Mouse (Mus musculus): Measurements from ENCODE around the gene Nell1.
A peak's percentile ranks its signal among the peaks of the same experiment; 100 is the strongest.

The Nell1 gene

DNA sequence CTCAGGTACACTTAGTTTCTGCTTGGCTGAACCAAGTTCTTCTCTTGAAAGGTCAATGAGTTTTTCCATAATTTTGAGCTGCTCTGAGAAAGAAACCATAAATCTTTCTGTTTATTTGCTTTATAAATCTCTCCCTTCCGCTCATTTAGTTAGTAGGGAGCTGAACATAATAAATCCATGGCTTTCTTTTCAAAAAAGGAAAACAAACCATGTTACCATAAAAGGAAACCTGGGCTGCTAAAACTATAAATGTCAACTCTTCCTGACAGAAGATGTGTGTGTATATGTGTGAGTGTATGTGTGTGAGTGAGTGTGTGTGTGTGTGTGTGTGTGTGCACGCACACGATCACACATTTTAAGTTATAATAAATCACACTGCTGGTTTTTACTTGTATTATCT lies 320.8 kb downstream of the Nell1 start:
- DNase-seq (ENCODE audit: low read depth), result no peak

DNA sequence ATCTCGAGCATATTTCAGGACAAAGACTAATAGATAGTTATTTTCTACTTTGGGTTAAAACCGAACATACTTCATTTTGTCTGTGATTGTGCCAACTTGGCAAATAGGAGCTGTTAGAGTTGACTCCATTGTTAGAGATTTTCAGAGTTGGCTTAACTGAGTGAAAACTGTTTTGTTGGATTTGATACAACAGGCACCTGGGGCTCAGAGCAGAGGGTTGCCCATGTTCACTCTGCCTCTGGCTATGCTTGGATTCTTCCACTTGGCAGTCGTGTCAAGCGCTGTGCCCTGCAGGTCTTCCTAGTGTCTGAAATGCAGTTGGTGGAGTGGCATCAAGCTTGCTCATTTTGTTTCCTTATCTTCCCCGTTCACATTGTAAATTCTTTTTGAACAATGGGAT lies 363.6 kb downstream of the Nell1 start:
- no peak for DNase-seq (ENCODE audit: low read depth)

DNA sequence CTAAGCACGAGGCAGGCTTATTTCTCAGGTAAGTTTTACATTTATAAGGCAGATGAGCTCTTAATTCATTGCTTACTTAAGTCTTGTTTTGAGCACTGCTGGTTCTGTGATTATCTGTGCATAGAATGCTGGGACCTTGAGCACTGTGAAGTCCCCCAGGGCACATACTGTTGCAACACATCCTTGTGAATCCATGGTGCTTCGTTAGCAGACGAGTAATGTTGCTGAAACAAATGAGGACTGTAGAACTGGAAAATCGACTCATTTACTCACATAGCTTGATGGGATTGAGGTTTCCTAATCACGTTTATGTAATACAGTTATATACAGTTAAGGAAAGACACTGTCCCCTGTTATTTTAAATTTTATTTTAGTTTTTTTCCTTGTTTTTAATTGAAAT lies 364.1 kb downstream of the Nell1 start:
- DNase-seq (ENCODE audit: low read depth), result no peak

DNA sequence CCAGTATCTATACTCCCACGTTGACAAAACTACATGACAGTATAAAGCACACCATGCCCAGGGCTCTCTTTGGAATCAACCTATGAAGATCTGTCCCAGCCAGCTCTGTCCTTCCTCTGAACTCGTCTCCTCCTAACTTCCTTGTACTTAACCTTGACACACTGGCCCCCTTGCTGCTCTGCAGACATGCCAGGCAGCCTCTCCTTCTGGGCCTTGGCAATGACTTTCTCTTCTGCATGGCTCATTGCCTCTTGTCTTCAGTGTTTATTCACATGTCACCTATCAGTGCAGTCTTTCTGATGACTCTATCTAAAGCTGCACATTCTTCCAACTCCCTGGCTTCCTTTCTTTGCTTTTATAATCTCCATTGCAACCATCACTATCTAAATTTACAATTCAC lies 376.9 kb downstream of the Nell1 start:
- DNase-seq (ENCODE audit: low read depth), result no peak

DNA sequence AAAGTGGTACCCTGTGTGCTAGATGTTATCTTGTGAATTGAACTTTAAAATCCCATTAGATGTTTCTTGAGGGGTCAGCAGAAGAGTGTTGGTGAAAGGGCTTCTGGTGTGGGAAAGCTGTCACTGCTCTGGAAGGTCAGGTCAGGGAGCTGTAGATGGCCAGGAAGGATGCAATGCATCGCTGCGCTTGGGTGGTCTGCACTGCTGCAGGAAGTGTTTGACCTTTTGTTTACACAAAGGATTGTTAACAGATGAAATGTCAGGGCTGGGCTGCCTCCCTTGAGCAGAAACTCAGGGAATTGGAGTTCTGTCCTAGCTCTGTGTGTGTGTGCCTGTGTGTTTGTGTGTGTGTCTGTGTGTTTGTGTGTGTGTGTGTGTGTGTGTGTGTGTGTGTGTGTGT lies 382.5 kb downstream of the Nell1 start:
- no peak for DNase-seq (ENCODE audit: low read depth)

DNA sequence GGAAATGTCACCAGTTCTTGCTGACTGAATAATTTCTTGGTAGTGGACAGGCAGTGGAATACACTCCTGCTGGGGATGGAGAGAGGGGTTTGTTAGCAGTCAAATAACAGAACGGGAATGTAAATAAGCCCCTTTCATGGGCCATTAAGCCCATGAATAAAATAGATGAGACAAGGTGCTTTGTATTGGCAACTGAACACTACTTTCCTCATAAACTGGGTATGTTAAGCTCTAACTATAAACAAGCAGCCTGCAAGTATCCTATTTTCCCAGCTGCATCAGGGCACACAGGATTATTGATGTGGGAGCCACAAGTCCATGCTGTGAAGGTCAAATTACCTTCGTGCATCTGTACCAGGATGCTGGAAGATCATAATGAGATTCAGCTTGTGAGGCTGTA lies 387.4 kb downstream of the Nell1 start:
- no peak for DNase-seq (ENCODE audit: low read depth)

DNA sequence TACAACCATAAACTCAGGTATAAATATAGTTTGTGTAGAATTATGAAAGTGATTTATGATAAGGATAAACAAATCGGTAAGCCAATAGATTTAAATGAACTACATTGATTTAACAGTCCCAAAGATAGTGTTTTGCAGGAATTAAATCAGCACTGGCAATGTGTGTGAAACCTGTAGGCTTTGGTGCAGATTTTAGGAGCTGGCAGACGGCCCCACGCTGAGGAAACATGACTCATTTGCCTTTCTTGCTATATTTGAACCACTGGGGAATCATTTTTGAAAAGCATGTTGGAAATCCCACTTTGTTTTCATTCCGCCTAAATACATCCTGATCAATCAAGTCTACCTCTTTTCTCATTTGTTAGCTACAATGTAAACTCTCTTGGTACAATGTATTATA lies 400.2 kb downstream of the Nell1 start:
- peak; percentile 18 for DNase-seq (ENCODE audit: low read depth)

DNA sequence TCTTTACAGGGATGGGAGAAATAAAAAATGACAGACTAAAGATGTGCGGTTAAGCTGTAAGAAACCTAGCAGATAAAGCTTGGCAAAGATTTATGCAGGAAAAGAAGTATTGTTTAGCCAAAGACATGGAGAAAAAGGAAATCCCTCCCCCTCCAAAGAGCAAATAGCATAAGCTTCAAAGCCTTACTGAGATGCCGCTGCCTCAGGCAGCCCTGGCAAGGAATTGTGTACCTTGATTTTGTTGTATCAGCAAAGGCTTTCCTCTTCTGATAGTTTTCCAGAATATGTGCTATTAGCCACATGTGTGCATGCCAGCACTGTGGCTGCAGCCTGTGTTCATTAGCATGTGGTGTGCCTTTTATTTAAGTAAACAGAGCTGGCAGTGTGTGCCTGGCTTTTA lies 435.8 kb downstream of the Nell1 start:
- no peak for DNase-seq (ENCODE audit: low read depth)

DNA sequence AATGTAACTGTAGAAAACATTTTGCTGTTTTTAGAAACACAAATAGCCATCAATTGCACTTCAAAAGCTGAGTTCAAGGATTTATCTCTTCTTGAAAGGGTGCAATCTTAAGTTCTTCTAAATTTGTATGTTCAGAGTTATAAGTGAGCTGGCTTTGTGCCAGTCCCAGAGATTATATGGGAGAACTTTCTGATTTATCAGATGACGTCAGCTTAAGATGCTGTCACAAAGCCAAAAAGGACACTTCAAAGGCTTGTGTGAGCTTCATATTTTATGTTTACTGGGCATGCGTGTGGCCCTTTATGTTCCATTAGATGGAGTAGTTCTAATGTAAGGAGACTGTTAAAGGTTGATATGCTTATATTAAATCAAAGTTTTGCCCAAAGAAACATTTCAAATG lies 445.3 kb downstream of the Nell1 start:
- peak; percentile 3 for DNase-seq (ENCODE audit: low read depth)

DNA sequence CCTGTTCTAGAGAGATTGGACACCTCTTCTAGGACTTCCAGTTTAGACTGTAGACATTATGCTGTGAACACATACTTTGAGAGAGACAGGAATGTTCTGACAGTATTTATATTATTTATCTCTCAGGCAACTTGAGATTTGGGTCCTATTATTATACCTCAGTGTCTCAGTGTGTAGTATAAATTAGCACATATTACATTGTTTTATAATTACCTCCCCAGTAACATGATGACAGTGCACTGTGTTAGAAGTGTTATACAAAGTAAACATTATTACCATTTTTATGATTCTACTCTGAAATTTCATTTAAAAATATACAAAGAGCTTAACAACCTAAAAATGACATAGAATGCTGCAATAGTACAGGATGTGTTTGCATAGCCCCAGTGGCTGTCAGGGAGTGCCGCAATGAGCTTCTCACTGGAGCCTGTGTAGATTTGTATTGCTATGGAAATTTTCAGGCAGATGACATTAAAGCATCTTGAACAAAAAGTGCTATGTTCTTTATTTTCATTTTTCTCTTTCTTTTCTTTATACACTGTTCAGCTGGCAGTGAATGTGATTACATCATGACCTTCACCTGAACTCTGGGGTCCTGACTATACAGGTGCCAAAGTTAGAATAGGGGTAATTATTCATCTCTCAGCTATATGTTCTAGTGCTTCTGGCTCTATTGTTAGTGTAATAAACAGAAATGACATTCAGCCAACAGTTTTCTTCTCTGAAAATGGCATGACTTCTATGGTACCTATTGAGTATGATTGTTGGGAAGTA lies 447.9 kb downstream of the Nell1 start:
- no peak for DNase-seq (ENCODE audit: low read depth)

DNA sequence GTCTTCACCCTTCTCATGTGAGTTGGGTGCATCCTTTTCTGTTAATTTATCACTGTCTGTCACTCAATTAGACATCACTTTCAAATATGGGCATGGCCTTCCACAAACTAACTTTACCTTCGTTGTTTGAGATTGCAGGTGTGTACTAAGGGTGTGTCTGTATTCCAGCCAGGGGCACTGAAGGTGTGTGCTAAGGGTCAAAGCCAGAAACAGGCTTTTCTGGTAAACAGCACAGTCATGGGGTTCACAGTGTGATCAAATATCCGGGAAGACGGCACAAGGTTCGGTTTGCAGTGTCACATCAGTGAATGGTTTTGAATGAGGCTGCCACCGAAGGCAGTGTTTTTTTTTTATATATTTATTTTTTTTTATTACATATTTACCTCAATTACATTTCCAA lies 455.1 kb downstream of the Nell1 start:
- DNase-seq (ENCODE audit: low read depth), result no peak

DNA sequence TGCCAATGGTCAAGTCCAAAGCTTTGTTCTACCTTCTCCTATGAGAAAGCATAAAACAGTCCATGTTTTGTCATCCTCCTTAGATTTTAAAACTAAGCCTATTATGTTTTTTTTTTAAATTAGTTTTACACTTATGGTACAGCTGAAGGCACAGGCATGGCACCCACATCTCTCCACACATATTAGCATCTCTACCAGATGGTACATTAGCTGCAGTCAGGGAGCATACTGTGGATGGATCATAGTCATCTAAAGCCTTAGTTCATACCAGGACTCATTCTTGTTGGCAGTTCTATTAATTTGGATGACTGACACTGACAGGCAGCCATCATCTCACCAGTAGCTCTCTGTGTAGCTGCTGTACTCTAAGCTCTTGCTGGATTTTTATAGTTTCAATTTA lies 466.6 kb downstream of the Nell1 start:
- no peak for DNase-seq (ENCODE audit: low read depth)

DNA sequence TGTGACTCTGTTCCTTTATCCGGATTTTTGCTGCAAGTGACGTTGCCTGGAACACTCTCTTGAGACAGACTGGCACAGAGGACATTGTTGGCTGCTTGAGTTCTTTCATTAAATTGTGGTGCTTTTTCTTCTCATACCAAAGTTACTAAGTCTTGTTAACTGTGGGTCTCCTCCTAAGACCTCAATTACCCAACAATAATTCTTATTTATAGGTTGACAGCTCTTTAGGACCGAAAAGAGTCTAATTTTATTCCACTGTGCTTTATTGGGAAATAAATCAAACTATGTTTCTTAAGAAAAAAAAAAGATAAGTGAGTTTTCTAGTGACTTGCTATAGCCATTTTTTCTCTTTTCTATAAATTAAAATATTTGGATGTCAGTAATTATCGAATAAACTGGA lies 472.7 kb downstream of the Nell1 start:
- no peak for DNase-seq (ENCODE audit: low read depth)

DNA sequence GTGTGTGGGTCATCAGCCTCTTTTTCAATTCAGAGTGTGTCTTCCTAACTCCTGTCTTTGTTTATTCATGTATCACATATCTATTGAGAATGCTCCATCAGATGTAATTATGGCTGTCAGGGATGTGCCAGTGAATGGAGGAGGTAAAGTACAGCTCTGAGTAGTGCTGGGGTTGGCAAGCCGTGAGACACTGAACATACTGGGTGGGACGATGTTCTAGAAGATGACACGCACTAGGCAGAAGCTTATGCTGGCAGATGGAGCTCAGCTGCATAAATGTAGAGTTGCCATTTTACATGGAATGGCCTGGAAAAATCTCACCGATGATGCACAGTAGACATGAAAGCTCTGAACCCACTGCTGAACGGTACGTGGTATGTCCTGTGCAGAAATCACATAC lies 493.1 kb downstream of the Nell1 start:
- no peak for DNase-seq (ENCODE audit: low read depth)

DNA sequence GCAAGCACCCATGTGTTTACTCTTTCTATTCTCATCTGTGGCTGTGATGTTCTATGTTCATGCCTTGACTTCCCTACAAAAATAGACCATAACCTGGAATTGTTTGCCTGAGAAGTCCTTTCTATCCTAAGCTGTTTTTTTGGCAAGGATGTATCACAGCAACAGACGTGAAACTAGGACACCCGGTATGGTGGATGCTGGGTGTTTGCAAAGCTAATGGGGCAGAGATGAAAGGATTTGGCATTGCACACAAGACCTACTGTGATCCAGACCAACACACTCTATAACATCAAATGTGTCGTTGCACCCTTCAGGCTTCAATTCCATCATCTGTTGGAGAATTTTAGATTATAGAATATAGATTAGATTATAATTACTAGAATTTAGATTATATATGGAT lies 495.9 kb downstream of the Nell1 start:
- no peak for DNase-seq (ENCODE audit: low read depth)

DNA sequence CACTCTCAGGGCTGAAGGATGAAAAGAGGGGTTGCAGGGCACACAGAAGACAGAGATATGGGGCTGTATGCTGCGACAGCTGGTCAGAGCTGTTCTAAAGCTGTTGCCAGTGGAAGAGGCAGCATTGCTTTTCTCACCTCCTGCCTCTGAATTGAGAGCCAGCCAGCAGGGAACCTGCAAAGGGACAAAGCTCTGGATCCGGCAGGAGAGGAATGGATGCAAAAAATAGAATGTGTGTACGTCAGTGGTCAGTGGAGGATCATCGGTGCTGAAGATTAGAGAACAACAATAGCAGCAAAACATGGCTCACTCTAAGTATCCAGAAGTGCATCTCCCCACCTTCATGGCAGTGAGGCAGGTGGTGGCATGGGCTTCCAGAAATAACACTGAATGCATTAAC lies 507.3 kb downstream of the Nell1 start:
- no peak for DNase-seq (ENCODE audit: low read depth)

DNA sequence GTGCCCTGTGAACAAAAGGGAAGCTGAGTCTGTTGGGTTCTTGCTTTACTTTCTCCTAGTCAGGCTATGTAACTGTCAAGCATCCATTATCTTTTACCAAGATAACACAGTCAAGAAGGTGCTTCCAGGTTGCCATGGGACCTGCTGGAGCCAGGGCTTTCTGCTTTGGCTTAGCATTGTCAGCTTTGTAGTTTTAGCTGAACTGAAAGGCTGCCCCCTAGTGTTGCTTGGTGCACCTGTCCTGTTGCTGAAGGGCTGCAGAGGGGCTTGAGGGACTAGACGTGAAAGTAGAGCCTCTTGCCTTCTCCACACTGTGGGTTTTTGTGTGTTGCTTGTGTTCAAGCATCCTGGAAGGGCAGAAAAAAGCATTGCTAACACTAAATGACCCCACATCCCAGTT lies 510.6 kb downstream of the Nell1 start:
- DNase-seq (ENCODE audit: low read depth), result peak; percentile 17

DNA sequence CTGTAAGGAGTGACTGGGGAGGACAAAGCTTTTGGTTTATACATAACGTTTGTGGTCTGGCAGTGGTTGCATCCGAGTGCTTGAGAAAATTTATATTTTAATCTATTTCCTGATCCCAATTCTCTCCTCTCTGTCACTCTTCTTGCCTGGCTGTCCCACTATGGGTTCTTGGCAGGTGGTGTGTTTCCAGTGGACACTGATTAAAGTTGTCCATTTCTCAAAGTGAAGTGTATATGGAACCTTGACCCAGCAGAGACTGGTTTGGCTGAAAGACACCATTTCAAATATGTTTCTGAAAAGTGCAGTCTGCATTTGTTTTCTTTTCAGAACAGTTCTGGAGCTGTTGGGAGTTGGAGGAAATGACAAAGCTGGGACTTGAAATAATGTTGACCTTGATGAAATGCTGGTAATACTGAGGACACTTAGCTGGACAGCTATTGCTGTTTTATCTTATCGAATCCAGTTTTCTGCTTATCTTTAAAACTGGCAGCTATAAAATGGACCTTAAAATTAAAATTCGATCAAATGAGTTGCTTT lies 512.3 kb downstream of the Nell1 start:
- no peak for DNase-seq (ENCODE audit: low read depth)

DNA sequence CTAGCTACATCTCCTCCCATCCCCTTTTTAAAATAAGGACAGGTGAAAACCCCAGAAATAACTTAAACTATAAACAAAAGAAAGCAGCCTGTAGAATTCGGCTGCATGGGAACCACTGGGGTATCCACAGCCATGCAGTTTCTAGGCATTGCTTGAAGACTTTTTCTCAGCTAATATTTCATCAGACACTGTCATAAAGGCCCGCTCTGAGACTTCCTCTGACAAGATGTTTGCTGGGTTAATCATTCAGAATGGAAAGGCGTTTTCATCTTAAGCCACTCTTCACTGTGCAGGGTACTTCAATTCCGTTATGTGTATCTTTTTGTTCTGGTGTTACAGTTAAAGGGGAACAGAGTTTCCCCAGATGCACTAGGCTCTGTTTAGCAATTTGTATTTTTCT lies 526.9 kb downstream of the Nell1 start:
- no peak for DNase-seq (ENCODE audit: low read depth)

DNA sequence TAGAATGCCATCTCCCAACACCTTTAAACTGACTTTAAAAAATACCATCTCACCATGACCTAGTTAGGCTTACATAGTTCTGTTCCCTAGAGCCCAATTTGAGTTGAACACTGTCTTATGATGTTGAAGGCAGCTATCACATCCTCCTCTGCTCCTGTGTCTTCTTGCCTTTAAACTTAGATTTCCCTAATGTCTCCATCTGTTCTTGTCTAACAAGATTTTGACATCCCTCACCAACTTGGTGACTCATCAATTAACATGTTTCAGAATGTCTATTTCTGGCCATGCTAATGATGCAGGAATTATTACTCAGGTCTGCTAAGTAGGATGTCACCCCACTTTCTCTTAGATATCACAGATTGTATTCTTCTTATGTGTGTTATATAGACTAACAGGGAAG lies 532.4 kb downstream of the Nell1 start:
- DNase-seq (ENCODE audit: low read depth), result no peak

DNA sequence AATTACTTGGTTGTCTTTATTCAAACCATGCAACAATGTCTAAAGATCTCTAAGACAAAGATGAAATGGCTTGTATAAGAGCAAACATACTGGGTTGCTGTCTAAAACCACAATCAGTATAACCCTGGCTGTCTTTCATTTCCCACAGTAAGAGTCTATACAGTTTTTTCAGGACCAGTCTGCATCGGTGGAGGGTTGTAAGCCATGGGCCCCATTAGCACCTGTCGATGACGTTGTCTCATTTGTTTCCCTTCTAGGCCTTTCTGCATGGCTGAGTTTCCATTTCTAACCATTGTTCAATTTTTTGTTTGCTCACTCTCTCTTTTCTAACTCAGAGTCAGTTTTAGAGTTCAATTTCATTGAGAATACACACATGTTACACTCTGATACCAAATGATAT lies 540.2 kb downstream of the Nell1 start:
- no peak for DNase-seq (ENCODE audit: low read depth)

DNA sequence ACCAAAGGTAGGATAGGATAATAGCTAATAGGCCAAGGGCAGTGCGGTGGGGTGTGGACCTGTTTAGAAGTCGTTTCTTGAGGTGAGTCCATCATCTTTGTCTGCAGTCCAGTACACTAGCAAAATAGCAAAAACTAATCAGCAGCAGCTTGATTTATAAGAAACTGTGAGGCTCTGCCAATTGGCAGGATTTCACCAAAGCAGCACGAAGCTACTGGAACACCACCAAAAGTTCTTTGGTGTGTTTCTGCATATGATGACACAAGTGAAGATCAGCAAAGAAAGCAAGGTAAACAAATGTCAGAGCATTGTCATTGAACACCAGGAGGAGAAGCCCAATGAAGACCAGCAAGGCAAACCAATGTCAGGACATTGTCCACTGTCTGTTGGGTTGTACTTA lies 542.0 kb downstream of the Nell1 start:
- DNase-seq (ENCODE audit: low read depth), result no peak

DNA sequence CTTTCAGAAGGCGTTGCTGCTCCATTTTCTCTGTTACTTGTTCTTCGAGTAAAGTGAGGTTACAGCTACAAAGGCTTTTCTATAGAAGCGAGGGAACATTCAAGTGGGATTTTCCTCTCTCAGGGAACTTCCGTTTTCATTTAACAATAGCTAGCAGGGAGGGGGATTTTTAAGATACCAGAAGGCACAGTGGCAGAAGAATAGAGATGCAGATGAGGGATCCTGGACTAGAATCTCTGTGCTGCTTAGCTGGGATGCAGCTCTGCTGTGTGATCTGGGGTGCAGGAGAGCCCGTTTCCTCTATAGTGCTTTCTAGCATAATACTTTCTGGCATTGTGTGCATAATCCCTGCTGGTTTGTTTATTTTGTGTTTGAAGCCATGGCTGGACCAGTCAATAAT lies 568.7 kb downstream of the Nell1 start:
- DNase-seq (ENCODE audit: low read depth), result no peak

DNA sequence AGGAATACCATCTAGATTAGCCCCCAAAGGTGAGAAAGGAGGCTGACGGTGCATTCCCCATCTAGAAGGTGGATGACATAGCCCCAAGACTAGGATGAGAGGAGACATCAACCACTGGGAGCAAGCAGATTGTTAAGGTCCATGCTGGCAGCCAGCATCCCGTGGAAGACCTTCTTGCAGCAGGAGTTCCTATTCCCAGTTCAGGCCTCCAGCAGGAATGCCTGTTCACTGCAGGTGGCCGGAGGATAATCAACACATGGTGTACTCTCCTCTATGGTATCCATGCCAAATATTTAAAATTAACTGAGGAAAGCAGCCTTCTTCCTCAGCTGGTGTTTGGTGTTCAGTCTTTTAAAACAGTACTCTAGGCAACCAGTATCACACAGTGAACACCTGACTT lies 574.9 kb downstream of the Nell1 start:
- DNase-seq (ENCODE audit: low read depth), result no peak

Measured in NIH3T3 (cell line).